Mouse (Mus musculus) CD8-positive naive resting alpha-beta T cell, adult 2 months (primary cell): ENCODE measurements at regions not wholly inside any gene's neighbourhood (a gene's known extent, or its start where the extent isn't known, plus 50 kb on each side); places are given as distances from the start of the nearest gene placed in this dataset.
"Not testable (repeated sequence)": the region's sequence is repeated elsewhere in the genome, so short reads cannot be mapped to it uniquely, and the experiment has no call there.

Source experiments
- DNase-seq, 2 experiments: peaks; one replicate each; pipeline ENCODE4 v3.0.0; 2022; ENCODE audit warnings: low read depth in 2 of 2, low spot score in 2 of 2

- DNase-seq, result no peak
Observed at GRCm38 (mm10) chr3:101224091-101224490, 63.6 kb downstream of the Cd2 start.

- DNase-seq, result peak in 1 of 2 experiments; percentile 40
Observed at GRCm38 (mm10) chr3:101219897-101220296, 67.8 kb downstream of the Cd2 start.

GRCm38 (mm10) chr3:101216711-101217110, 71.0 kb downstream of the Cd2 start:
- no peak for DNase-seq

DNA sequence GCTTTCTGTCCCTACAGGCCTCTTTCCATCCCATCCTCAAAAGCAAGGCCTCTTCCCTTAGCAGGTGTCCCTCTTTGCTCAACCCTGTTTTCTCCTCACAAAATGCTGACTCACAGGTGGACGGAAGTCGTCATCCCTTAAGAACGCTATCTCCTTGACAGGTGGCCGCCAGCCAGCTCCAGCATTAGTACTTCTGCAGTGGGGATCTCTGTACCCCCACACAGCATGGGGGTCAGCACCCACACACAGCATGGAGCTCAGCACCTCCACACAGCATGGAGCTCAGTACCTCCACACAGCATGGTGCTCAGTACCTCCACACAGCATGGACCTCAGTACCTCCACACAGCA, 74.6 kb downstream of the Cd2 start:
- DNase-seq, result no peak

- no peak for DNase-seq
Observed at GRCm38 (mm10) chr3:101212403-101213211, 75.1 kb downstream of the Cd2 start.

- no peak for DNase-seq
Observed at GRCm38 (mm10) chr3:101211936-101212335, 75.8 kb downstream of the Cd2 start.

GRCm38 (mm10) chr3:101209546-101209945, 78.2 kb downstream of the Cd2 start:
- no peak for DNase-seq

- no peak for DNase-seq
Observed at GRCm38 (mm10) chr3:101208751-101209150, 79.0 kb downstream of the Cd2 start.

GRCm38 (mm10) chr3:101206172-101206571, 81.6 kb downstream of the Cd2 start:
- DNase-seq, result not testable (repeated sequence)

DNA sequence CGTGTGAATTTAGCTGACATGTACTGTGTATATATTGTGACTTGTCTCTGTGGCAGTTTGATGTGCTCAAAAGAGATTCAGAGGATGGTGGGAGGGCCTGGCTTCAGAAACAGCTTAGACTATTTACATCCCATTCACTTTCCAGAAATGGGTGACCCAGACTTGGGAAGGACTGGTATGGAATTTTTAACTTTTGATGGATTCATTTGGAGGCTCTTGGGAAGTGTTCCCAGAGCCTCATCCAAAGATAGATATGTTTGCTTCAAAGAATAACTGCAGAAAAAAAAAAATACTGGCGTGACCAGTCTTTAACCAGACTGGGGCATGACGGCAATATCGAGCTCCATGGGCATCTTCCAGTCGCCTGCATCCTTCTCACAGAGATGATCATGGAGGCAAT, 84.6 kb upstream of the Ptgfrn start:
- DNase-seq, result no peak

GRCm38 (mm10) chr3:101194319-101194718, 84.2 kb upstream of the Ptgfrn start:
- DNase-seq, result no peak

- DNase-seq, result no peak
Observed at GRCm38 (mm10) chr3:101191298-101191986, 81.4 kb upstream of the Ptgfrn start.

- DNase-seq, result no peak
Observed at GRCm38 (mm10) chr3:101181958-101182357, 71.9 kb upstream of the Ptgfrn start.

- DNase-seq, result no peak
Observed at GRCm38 (mm10) chr3:101173954-101174353, 63.9 kb upstream of the Ptgfrn start.

- DNase-seq, result no peak
Observed at GRCm38 (mm10) chr3:101170037-101171019, 60.2 kb upstream of the Ptgfrn start.

GRCm38 (mm10) chr3:101167026-101167425, 56.9 kb upstream of the Ptgfrn start:
- DNase-seq, result no peak

DNA sequence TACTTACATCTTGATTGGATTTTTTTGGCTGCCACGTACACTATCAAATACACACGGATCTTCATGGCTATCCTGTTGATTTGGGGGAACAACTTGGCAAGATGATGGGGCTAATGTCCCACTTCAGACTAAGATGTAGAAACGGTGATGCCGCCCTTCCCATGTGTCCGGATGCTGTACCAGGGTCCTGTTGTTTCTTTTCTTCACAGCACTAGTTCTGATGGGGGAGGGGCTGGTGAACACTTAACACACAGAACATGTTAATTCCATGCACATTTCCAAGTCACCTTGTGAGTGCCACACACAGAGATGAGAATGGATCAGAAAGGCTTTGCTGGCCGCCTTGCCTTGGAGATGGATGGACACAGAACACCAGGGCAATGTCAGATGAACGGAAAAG, 56.5 kb upstream of the Ptgfrn start:
- DNase-seq, result no peak

- no peak for DNase-seq
Observed at GRCm38 (mm10) chr3:101165261-101165660, 55.2 kb upstream of the Ptgfrn start.

DNA sequence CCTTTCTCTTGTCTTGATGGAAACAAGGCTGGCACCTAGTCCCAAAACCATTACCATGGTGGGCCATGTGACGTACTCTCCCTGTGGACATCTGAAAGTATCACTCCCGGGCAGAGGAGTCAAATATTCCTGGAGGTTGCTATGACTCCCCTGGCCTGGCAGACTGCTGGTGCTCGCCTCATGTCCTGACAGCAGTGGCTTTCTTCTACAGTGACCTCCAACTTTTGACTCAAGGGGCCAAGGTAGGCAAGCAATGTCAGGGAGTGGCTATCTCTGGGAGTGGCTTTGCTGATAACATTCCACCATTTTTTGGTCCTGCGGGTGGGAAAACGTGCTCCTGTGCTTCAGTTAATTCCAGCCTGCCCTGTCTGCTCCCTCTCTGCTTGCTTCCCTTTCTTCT, 54.7 kb upstream of the Ptgfrn start:
- DNase-seq, result no peak

GRCm38 (mm10) chr3:101163991-101164434, 53.9 kb upstream of the Ptgfrn start:
- DNase-seq, result no peak
